Mouse (Mus musculus) CH12.LX (cell line): Measurements from ENCODE around the gene Actl6b. TPM values are rescaled to one million over a fixed set of nuclear protein-coding genes. Genes with fewer than 3 reads are reported as not detected.

ENCODE experiments used
- DNase-seq: peaks from one replicate; pipeline ENCODE4 v3.0.0-alpha.2; 2013; ENCODE audit errors: extremely low read depth
- H3K27ac ChIP-seq: 2 replicates; pipeline ENCODE4 v1.5.1; 2012; ENCODE audit warnings: low read depth, mild to moderate bottlenecking, control low read depth, moderate library complexity; ENCODE audit not compliant: insufficient read depth
- H3K27me3 ChIP-seq: replicated peaks from 2 replicates; pipeline ENCODE3; 2012; ENCODE audit warnings: inconsistent platforms
- H3K36me3 ChIP-seq, 2 experiments: replicated peaks in 1 of 2; 2 replicates each; pipeline versions ENCODE3 to v1.6.1; 2012; ENCODE audit warnings: inconsistent platforms in 1 of 2, low read length in 1 of 2, mild to moderate bottlenecking in 1 of 2, mixed read lengths in 1 of 2, moderate library complexity in 1 of 2; ENCODE audit not compliant: control insufficient read depth in 1 of 2, insufficient read depth in 1 of 2
- H3K4me1 ChIP-seq, 2 experiments: 2 replicates each; pipeline ENCODE4 v1.6.1; 2012; ENCODE audit warnings: inconsistent platforms in 1 of 2, moderate library complexity in 1 of 2; ENCODE audit not compliant: insufficient read depth in 2 of 2, control insufficient read depth in 1 of 2
- H3K4me2 ChIP-seq: 2 replicates; pipeline ENCODE4 v1.6.1; 2012; ENCODE audit warnings: low read depth, mild to moderate bottlenecking, control low read depth; ENCODE audit not compliant: poor library complexity, insufficient read depth, severe bottlenecking
- H3K4me3 ChIP-seq, 3 experiments: fragments of 150-350 bp in 1 of 3; sonication (generic) in 1 of 3; replicated peaks in 1 of 3; 2 replicates each; pipeline versions ENCODE3 to v1.5.1; 2011 to 2012; ENCODE audit warnings: low read depth in 2 of 3, low read length in 2 of 3, mild to moderate bottlenecking in 2 of 3, moderate library complexity in 2 of 3, control low read depth in 1 of 3, improper control_type of control experiment in 1 of 3, inconsistent platforms in 1 of 3, mixed read lengths in 1 of 3; ENCODE audit not compliant: poor library complexity in 1 of 3
- H3K79me2 ChIP-seq: replicated peaks from 2 replicates; pipeline ENCODE4 v1.6.1; 2012; ENCODE audit warnings: mild to moderate bottlenecking, moderate library complexity; ENCODE audit not compliant: control insufficient read depth, poor library complexity, insufficient read depth, severe bottlenecking; ENCODE audit errors: extremely low read depth
- H3K9ac ChIP-seq: 2 replicates; pipeline ENCODE4 v1.6.1; 2012; ENCODE audit warnings: low read depth, mild to moderate bottlenecking, control low read depth, moderate library complexity; ENCODE audit not compliant: insufficient read depth
- H3K9me3 ChIP-seq: replicated peaks from 2 replicates; pipeline ENCODE3; 2012; ENCODE audit warnings: low read length, inconsistent platforms, mixed read lengths
- BHLHE40 ChIP-seq: IDR thresholded peaks from 2 replicates; pipeline ENCODE4 v1.6.1; 2011; ENCODE audit warnings: mild to moderate bottlenecking, low read depth, low read length, improper control_type of control experiment
- CHD1 ChIP-seq: IDR thresholded peaks from 2 replicates; pipeline ENCODE4 v1.6.1; 2012; ENCODE audit warnings: low read depth, low read length, improper control_type of control experiment, inconsistent platforms
- ELF1 ChIP-seq: IDR thresholded peaks from 2 replicates; pipeline ENCODE4 v1.6.1; 2014; ENCODE audit warnings: low read depth, mild to moderate bottlenecking, inconsistent platforms, low read length, improper control_type of control experiment
- GABPA ChIP-seq: IDR thresholded peaks from 2 replicates; pipeline ENCODE4 v1.6.1; 2012; ENCODE audit warnings: low read depth, low read length, improper control_type of control experiment, inconsistent platforms; ENCODE audit not compliant: insufficient replicate concordance
- IRF4 ChIP-seq: IDR thresholded peaks from 2 replicates; pipeline ENCODE4 v1.6.1; 2014; ENCODE audit warnings: low read depth, mild to moderate bottlenecking, inconsistent platforms, low read length, improper control_type of control experiment
- JUN ChIP-seq: IDR thresholded peaks from 2 replicates; pipeline ENCODE4 v1.6.1; 2011; ENCODE audit warnings: low read depth, mild to moderate bottlenecking, low read length, improper control_type of control experiment, moderate library complexity; ENCODE audit not compliant: insufficient read depth
- JUND ChIP-seq: conservative IDR thresholded peaks from 2 replicates; pipeline ENCODE4 v1.6.1; 2011; ENCODE audit warnings: low read depth, low read length, improper control_type of control experiment
- KAT2A ChIP-seq: IDR thresholded peaks from 2 replicates; pipeline ENCODE4 v1.6.1; 2012; ENCODE audit warnings: low read length, improper control_type of control experiment, inconsistent platforms; ENCODE audit not compliant: insufficient replicate concordance
- MAX ChIP-seq: IDR thresholded peaks from 2 replicates; pipeline ENCODE4 v1.6.1; 2011; ENCODE audit warnings: low read length, improper control_type of control experiment
- MYC ChIP-seq: IDR thresholded peaks from 2 replicates; pipeline ENCODE4 v1.6.1; 2011; ENCODE audit warnings: low read depth, mild to moderate bottlenecking, improper control_type of control experiment, low read length
- NELFE ChIP-seq: IDR thresholded peaks from 2 replicates; pipeline ENCODE4 v1.6.1; 2011; ENCODE audit warnings: low read depth, low read length, improper control_type of control experiment
- POLR2AphosphoS2 ChIP-seq: IDR thresholded peaks from 2 replicates; pipeline ENCODE4 v1.6.1; 2011; ENCODE audit warnings: low read depth, low read length, improper control_type of control experiment
- RAD21 ChIP-seq: IDR thresholded peaks from 2 replicates; pipeline ENCODE4 v1.6.1; 2011; ENCODE audit warnings: low read depth, mild to moderate bottlenecking, low read length, improper control_type of control experiment, moderate library complexity
- TBP ChIP-seq: conservative IDR thresholded peaks from 2 replicates; pipeline ENCODE4 v1.6.1; 2011; ENCODE audit warnings: low read depth, low read length, improper control_type of control experiment
- TCF12 ChIP-seq: IDR thresholded peaks from 2 replicates; pipeline ENCODE4 v1.6.1; 2014; ENCODE audit warnings: low read depth, mild to moderate bottlenecking, inconsistent platforms, low read length, improper control_type of control experiment
- ZC3H11A ChIP-seq: IDR thresholded peaks from 2 replicates; pipeline ENCODE4 v1.6.1; 2012; ENCODE audit warnings: low read depth, mild to moderate bottlenecking, inconsistent platforms, low read length, improper control_type of control experiment
- ZKSCAN1 ChIP-seq: IDR thresholded peaks from 2 replicates; pipeline ENCODE4 v1.6.1; 2012; ENCODE audit warnings: low read depth, inconsistent platforms, low read length, improper control_type of control experiment, borderline replicate concordance
- ZMIZ1 ChIP-seq: IDR thresholded peaks from 2 replicates; pipeline ENCODE4 v1.6.1; 2012; ENCODE audit warnings: low read depth, mild to moderate bottlenecking, inconsistent platforms, low read length, improper control_type of control experiment
- ZNF384 ChIP-seq: IDR thresholded peaks from 2 replicates; pipeline ENCODE4 v1.6.1; 2012; ENCODE audit warnings: low read depth, low read length, improper control_type of control experiment, inconsistent platforms
- dilution Hi-C: fragments of 300-500 bp; cut with MboI; formaldehyde crosslinking; loops from 2 replicates; pipeline ENCODE4 v1.14.3; 2020; ENCODE audit warnings: low sequenced_read_pairs; ENCODE audit not compliant: extremely low pct_unique_long_range_greater_than_20kb, extremely low pct_ligation_motif_present
- in situ Hi-C: fragments of 300-500 bp; cut with MboI; formaldehyde crosslinking; loops from 3 replicates; pipeline ENCODE4 v1.14.3; 2019; ENCODE audit warnings: low sequenced_read_pairs, low pct_ligation_motif_present, low pct_unique_long_range_greater_than_20kb, mixed read lengths
- polyA plus RNA-seq: library from polyadenylated mRNA; unstranded; fragments of >175 nt; gene quantifications from 2 replicates; pipeline ENCODE4 v1.2.1, GENCODE M21; 2012; ENCODE audit warnings: low read depth; ENCODE audit not compliant: insufficient read length
- total RNA-seq, 2 experiments: library from RNA; depleted of rRNA; stranded (reverse); fragments of 300-350 nt in 1 of 2; fragments of >200 nt in 1 of 2; gene quantifications; 2 replicates each; pipeline ENCODE4 v1.2.3; 2012 to 2014

Gene Actl6b
- total and polyA plus RNA-seq, 3 experiments = not detected

DNA sequence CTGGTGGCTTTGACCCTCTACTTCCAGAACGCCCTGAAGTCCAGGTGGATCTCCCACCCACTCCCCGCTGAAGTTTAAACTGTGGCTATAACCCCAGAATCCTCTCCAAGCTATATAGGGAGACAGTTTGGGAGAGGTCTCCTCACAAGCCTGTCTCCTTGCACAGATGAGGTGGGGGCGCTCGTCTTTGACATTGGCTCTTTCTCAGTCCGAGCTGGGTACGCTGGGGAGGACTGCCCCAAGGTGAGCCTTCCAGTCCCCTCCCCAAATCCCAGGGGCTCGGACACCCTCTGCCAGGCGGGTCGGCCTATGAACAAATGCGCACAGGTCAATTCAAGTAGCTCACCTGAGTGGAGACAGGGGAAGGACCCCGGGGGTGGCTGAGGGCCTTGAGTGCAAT lies 581 bp downstream of the Actl6b start:
- no peak overlapping the region for H3K27ac ChIP-seq
- H3K36me3 ChIP-seq = no peaks in the 10 kb centered on the region
- no peak for DNase-seq
- H3K9me3 ChIP-seq = peaks cover 13% of the 10 kb centered on the region
- dilution Hi-C loops = no loop called here
- TF ChIP-seq JUN (no peak), ZMIZ1 (no peak), TCF12 (no peak), TBP (no peak), IRF4 (no peak)
- H3K79me2 ChIP-seq = no peaks in the 10 kb centered on the region
- no peak overlapping the region for H3K4me3 ChIP-seq
- in situ Hi-C loops = no loop called here
- peaks cover 76% of the 10 kb centered on the region for H3K27me3 ChIP-seq
- 0 out of 2 replicates have a peak overlapping the region, but pooled peaks have one; percentile 9 for H3K4me2 ChIP-seq
- peaks cover 0 to 2% of the 10 kb centered on the region in 2 experiments; a peak in 1 of 4 replicates for H3K4me1 ChIP-seq
- no peak overlapping the region for H3K9ac ChIP-seq

GRCm38 (mm10) chr5:137561556-137561955 lies 8.2 kb downstream of the Actl6b start:
- Histone ChIP-seq H3K36me3 (no peaks in the 10 kb centered on the region), H3K27me3 (peaks cover 34% of the 10 kb centered on the region)

DNA sequence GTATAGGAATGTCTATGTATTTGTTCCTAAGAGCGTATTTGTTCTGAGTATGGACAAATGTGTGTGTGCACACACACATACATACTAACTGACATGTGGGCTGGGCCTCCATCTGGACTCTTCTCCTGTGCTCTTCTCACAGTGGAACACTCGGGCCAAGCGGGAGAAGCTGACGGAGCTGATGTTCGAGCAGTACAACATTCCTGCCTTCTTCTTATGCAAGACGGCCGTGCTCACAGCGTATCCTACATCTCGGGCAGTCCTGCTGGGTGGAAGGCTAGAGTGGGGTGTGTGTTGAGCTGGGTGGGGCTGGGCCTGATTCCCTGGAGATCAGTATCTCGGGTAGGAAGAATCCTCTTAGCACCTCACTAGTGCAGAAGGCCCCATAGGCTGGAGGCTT lies 9.6 kb downstream of the Actl6b start:
- Histone ChIP-seq H3K4me3 (no peak overlapping the region), H3K4me1 (peaks cover 3 to 5% of the 10 kb centered on the region in 2 experiments; a peak in 2 of 4 replicates), H3K4me2 (no peak overlapping the region), H3K9me3 (no peaks in the 10 kb centered on the region), H3K9ac (no peak overlapping the region), H3K79me2 (no peaks in the 10 kb centered on the region), H3K36me3 (no peaks in the 10 kb centered on the region), H3K27ac (no peak overlapping the region), H3K27me3 (peaks cover 28% of the 10 kb centered on the region)
- dilution Hi-C loops (no loop called here), in situ Hi-C loops (no loop called here)
- no peak for DNase-seq
- TF ChIP-seq POLR2AphosphoS2 (no peak), GABPA (no peak), CHD1 (no peak), RAD21 (no peak)

More at GRCm38 (mm10) chr5:137561556-137561955, 8.2 kb downstream of the Actl6b start:
- DNase-seq = no peak
- in situ Hi-C loops (no loop called here), dilution Hi-C loops (no loop called here)
- H3K9me3 ChIP-seq = no peaks in the 10 kb centered on the region
- H3K79me2 ChIP-seq = no peaks in the 10 kb centered on the region
- no peak overlapping the region for H3K4me3 ChIP-seq
- no peak overlapping the region for H3K27ac ChIP-seq
- H3K4me1 ChIP-seq = peaks cover 3 to 5% of the 10 kb centered on the region in 2 experiments; a peak in 2 of 4 replicates
- TF ChIP-seq ZKSCAN1 = no peak
- TF ChIP-seq KAT2A = no peak
- no peak for TF ChIP-seq MYC
- no peak for TF ChIP-seq MAX
- TF ChIP-seq NELFE = no peak
- no peak for TF ChIP-seq BHLHE40
- TF ChIP-seq ZC3H11A = no peak
- TF ChIP-seq ZNF384 = no peak
- TF ChIP-seq ZMIZ1 = no peak
- no peak for TF ChIP-seq ELF1
- no peak for TF ChIP-seq JUND
- no peak overlapping the region for H3K9ac ChIP-seq
- no peak overlapping the region for H3K4me2 ChIP-seq
